Mouse (Mus musculus) mature B cell (primary cell): ENCODE measurements around the gene Rad51.

Source experiments
- in situ Hi-C: fragments of 300-500 bp; cut with MboI; formaldehyde crosslinking; loops from 2 replicates; pipeline ENCODE4 v1.14.3; 2019

Gene Rad51

GRCm38 (mm10) chr2:119112438-119113112 is at the start of gene Rad51:
Gene Rad51 (plus strand): TSS chr2:119112793.
- in situ Hi-C loops, result no loop called here

- in situ Hi-C loops, result no loop called here
Measured at GRCm38 (mm10) chr2:119072397-119072796, 40.2 kb upstream of the Rad51 start.

- in situ Hi-C loops, result no loop called here
Measured at GRCm38 (mm10) chr2:119086156-119086555, 26.4 kb upstream of the Rad51 start.

GRCm38 (mm10) chr2:119101552-119101951 is 11.0 kb upstream of the Rad51 start:
- in situ Hi-C loops, result no loop called here

GRCm38 (mm10) chr2:119106583-119106982 is 6.0 kb upstream of the Rad51 start:
- in situ Hi-C loops, result no loop called here

- in situ Hi-C loops, result no loop called here
Measured at GRCm38 (mm10) chr2:119108554-119108953, 4.0 kb upstream of the Rad51 start.

GRCm38 (mm10) chr2:119111060-119111459 is 1.5 kb upstream of the Rad51 start:
- in situ Hi-C loops, result no loop called here

GRCm38 (mm10) chr2:119113121-119113925 is 730 bp downstream of the Rad51 start:
- in situ Hi-C loops, result no loop called here

- in situ Hi-C loops, result no loop called here
Measured at GRCm38 (mm10) chr2:119136346-119136898, 23.8 kb downstream of the Rad51 start.

GRCm38 (mm10) chr2:119145199-119145598 is 32.6 kb downstream of the Rad51 start:
- in situ Hi-C loops, result no loop called here

- in situ Hi-C loops, result no loop called here
Measured at GRCm38 (mm10) chr2:119146435-119146834, 33.8 kb downstream of the Rad51 start.

- in situ Hi-C loops, result no loop called here
Measured at GRCm38 (mm10) chr2:119147160-119147678, 34.6 kb downstream of the Rad51 start.

- in situ Hi-C loops, result no loop called here
Measured at GRCm38 (mm10) chr2:119147775-119148174, 35.2 kb downstream of the Rad51 start.

- in situ Hi-C loops, result no loop called here
Measured at GRCm38 (mm10) chr2:119152255-119152654, 39.7 kb downstream of the Rad51 start.

GRCm38 (mm10) chr2:119154683-119155082 is 42.1 kb downstream of the Rad51 start:
- in situ Hi-C loops, result no loop called here

- in situ Hi-C loops, result no loop called here
Measured at GRCm38 (mm10) chr2:119155388-119155787, 42.8 kb downstream of the Rad51 start.

- in situ Hi-C loops, result no loop called here
Measured at GRCm38 (mm10) chr2:119156081-119156680, 43.6 kb downstream of the Rad51 start.

- in situ Hi-C loops, result no loop called here
Measured at GRCm38 (mm10) chr2:119156681-119157572, 44.3 kb downstream of the Rad51 start, which contains the start of gene Rmdn3. Gene Rmdn3 (minus strand): TSS chr2:119157034.

GRCm38 (mm10) chr2:119157836-119158235 is 45.2 kb downstream of the Rad51 start:
- in situ Hi-C loops, result no loop called here

- in situ Hi-C loops, result no loop called here
Measured at GRCm38 (mm10) chr2:119161247-119161646, 48.7 kb downstream of the Rad51 start.

- in situ Hi-C loops, result no loop called here
Measured at GRCm38 (mm10) chr2:119163135-119163534, 50.5 kb downstream of the Rad51 start.
